Mouse (Mus musculus): ENCODE results near the gene Draxin. TPM values are rescaled to one million over a fixed set of nuclear protein-coding genes. Genes with fewer than 3 reads are reported as not detected.

Draxin gene
- total and polyA plus RNA-seq, 3 experiments: 0.04 TPM; not detected in 2

GRCm38 (mm10) chr4:148164002-148164439, 33.5 kb upstream of the Draxin start:
- DNase-seq (ENCODE audit: extremely low read depth): peak; percentile 37
- no peaks in the 10 kb centered on the region for H3K9me3 ChIP-seq (replicated peaks; ENCODE audit: low read length)
- no peaks in the 10 kb centered on the region for H3K36me3 ChIP-seq (replicated peaks in 1 of 2; ENCODE audit: control insufficient read depth in 1 of 2, insufficient read depth in 1 of 2, low read length in 1 of 2)
- H3K4me1 ChIP-seq (ENCODE audit: control insufficient read depth in 1 of 2, insufficient read depth in 2 of 2): peaks cover 2 to 10% of the 10 kb centered on the region in 2 experiments; a peak in 3 of 4 replicates
- H3K9ac ChIP-seq (ENCODE audit: insufficient read depth, low read depth): peak overlapping the region; percentile 23; the same call in 1 of the 2 replicates
- no peak overlapping the region for H3K27ac ChIP-seq (ENCODE audit: insufficient read depth, low read depth)
- TF ChIP-seq UBTF (IDR thresholded peaks at IDR 0.05; ENCODE audit: low read depth, low read length): peak; percentile 90
- TF ChIP-seq IRF4 (IDR thresholded peaks at IDR 0.05; ENCODE audit: low read depth, low read length): peak; percentile 47; the same call in 1 of the 2 replicates
- peak; percentile 51; the same call in 1 of the 2 replicates for TF ChIP-seq ELF1 (IDR thresholded peaks at IDR 0.05; ENCODE audit: low read depth, low read length)
- no peak for TF ChIP-seq JUN (IDR thresholded peaks at IDR 0.05; ENCODE audit: insufficient read depth, low read depth, low read length)
- TF ChIP-seq MAZ (IDR thresholded peaks at IDR 0.05; ENCODE audit: low read depth, low read length): 0 out of 2 replicates have a peak, but pooled peaks have one; percentile 36
- peak; percentile 68 for TF ChIP-seq RAD21 (IDR thresholded peaks at IDR 0.05; ENCODE audit: low read depth, low read length)
- no peak for TF ChIP-seq EP300 (IDR thresholded peaks at IDR 0.05; ENCODE audit: low read length)
- peak; percentile 83 for TF ChIP-seq SMC3 (IDR thresholded peaks at IDR 0.05; ENCODE audit: low read depth, low read length)
- TF ChIP-seq MEF2A (IDR thresholded peaks at IDR 0.05; ENCODE audit: borderline replicate concordance, low read depth, low read length): peak; percentile 33; the same call in 1 of the 2 replicates
- TF ChIP-seq NRF1 (IDR thresholded peaks at IDR 0.05; ENCODE audit: low read depth, low read length): peak; percentile 75
- peak in 1 of 2 experiments; percentile 91; a peak in 2 of 4 replicates for TF ChIP-seq CTCF (conservative IDR thresholded peaks at IDR 0.05 in 1 of 2, IDR thresholded peaks at IDR 0.05 in 1 of 2; ENCODE audit: low read depth in 2 of 2, low read length in 2 of 2)
- peak; percentile 40; the same call in 1 of the 2 replicates for TF ChIP-seq TCF12 (IDR thresholded peaks at IDR 0.05; ENCODE audit: low read depth, low read length)
- peak; percentile 41 for TF ChIP-seq BHLHE40 (IDR thresholded peaks at IDR 0.05; ENCODE audit: low read depth, low read length)
- no peak for TF ChIP-seq POLR2AphosphoS2 (IDR thresholded peaks at IDR 0.05; ENCODE audit: low read depth, low read length)
- TF ChIP-seq MXI1 (IDR thresholded peaks at IDR 0.05; ENCODE audit: low read depth, low read length): 0 out of 2 replicates have a peak, but pooled peaks have one; percentile 28
- H3K4me3 ChIP-seq (replicated peaks in 1 of 3; ENCODE audit: low read depth in 2 of 3, low read length in 2 of 3, poor library complexity in 1 of 3): peak overlapping the region in 1 of 3 experiments; percentile 33
- no peaks in the 10 kb centered on the region for H3K79me2 ChIP-seq (replicated peaks; ENCODE audit: control insufficient read depth, extremely low read depth, insufficient read depth, poor library complexity, severe bottlenecking)
- in situ Hi-C loops (cut with MboI; ENCODE audit: low pct_ligation_motif_present, low pct_unique_long_range_greater_than_20kb, low sequenced_read_pairs) (loop anchor here (25.0 kb wide), 1 partner anchor 448 kb away; the partner anchor contains the start of gene Masp2), dilution Hi-C loops (cut with MboI; ENCODE audit: extremely low pct_ligation_motif_present, extremely low pct_unique_long_range_greater_than_20kb, low sequenced_read_pairs) (no loop called here)
- peaks cover 71% of the 10 kb centered on the region for H3K27me3 ChIP-seq (replicated peaks)
- H3K4me2 ChIP-seq (ENCODE audit: insufficient read depth, low read depth, poor library complexity, severe bottlenecking): peak overlapping the region; percentile 82

- H3K9ac ChIP-seq (ENCODE audit: insufficient read depth, low read depth): peak within 1 kb of the TSS; percentile 79
- H3K4me2 ChIP-seq (ENCODE audit: insufficient read depth, low read depth, poor library complexity, severe bottlenecking): peak within 1 kb of the TSS; percentile 90
- peaks cover 12 to 14% of the 10 kb centered on the region in 2 experiments for H3K36me3 ChIP-seq (replicated peaks in 1 of 2; ENCODE audit: control insufficient read depth in 1 of 2, insufficient read depth in 1 of 2, low read length in 1 of 2)
- in situ Hi-C loops (cut with MboI; ENCODE audit: low pct_ligation_motif_present, low pct_unique_long_range_greater_than_20kb, low sequenced_read_pairs): loop anchor here (25.0 kb wide), 1 partner anchor 452 kb away; the partner anchor contains the start of gene Masp2
- DNase-seq (ENCODE audit: extremely low read depth): no peak
- H3K4me1 ChIP-seq (ENCODE audit: control insufficient read depth in 1 of 2, insufficient read depth in 2 of 2): peaks cover 5 to 14% of the 10 kb centered on the region in 2 experiments
- TF ChIP-seq HCFC1 (IDR thresholded peaks at IDR 0.05; ENCODE audit: low read depth, low read length): 0 out of 2 replicates have a peak, but pooled peaks have one; percentile 6
- peak; percentile 42 for TF ChIP-seq POLR2A (IDR thresholded peaks at IDR 0.05; ENCODE audit: low read depth, low read length)
- TF ChIP-seq ELF1 (IDR thresholded peaks at IDR 0.05; ENCODE audit: low read depth, low read length): no peak
- 0 out of 2 replicates have a peak, but pooled peaks have one; percentile 19 for TF ChIP-seq NELFE (IDR thresholded peaks at IDR 0.05; ENCODE audit: low read depth, low read length)
- no peaks in the 10 kb centered on the region for H3K9me3 ChIP-seq (replicated peaks; ENCODE audit: low read length)
- H3K79me2 ChIP-seq (replicated peaks; ENCODE audit: control insufficient read depth, extremely low read depth, insufficient read depth, poor library complexity, severe bottlenecking): no peaks in the 10 kb centered on the region; the same call in 1 of the 2 replicates
- 0 out of 2 replicates have a peak within 1 kb of the TSS, but pooled peaks have one; percentile 23 for H3K27ac ChIP-seq (ENCODE audit: insufficient read depth, low read depth)
- dilution Hi-C loops (cut with MboI; ENCODE audit: extremely low pct_ligation_motif_present, extremely low pct_unique_long_range_greater_than_20kb, low sequenced_read_pairs): no loop called here
- peak within 1 kb of the TSS; percentile 62 to 98 (median 80) for H3K4me3 ChIP-seq (replicated peaks in 1 of 3; ENCODE audit: low read depth in 2 of 3, low read length in 2 of 3, poor library complexity in 1 of 3)
- H3K27me3 ChIP-seq (replicated peaks): peaks cover 64% of the 10 kb centered on the region
Measured at GRCm38 (mm10) chr4:148160436-148161390, 30.2 kb upstream of the Draxin start, which contains the start of the genes Fbxo44 and Fbxo2. TSS of gene Fbxo44 (minus strand) at chr4:148160482. TSS of gene Fbxo2 (plus strand) at chr4:148160621.
